8 mouse cellular contexts compared by ENCODE assay signal in genomic region chr7:101109856-101110350, GRCm38 (mm10). TPM values are rescaled to one million over a fixed set of nuclear protein-coding genes. Genes with fewer than 3 reads are reported as not detected.
DNase-seq lines count a peak whose midpoint lies in the region; ATAC-seq and TF ChIP-seq lines count a peak whose summit lies in the region.

No protein-coding gene starts in this region.

- no peaks in the 10 kb centered on the region for H3K9me3 ChIP-seq in heart, embryonic 12.5 days (replicated peaks)
- no peaks in the 10 kb centered on the region for H3K9me3 ChIP-seq in G1E (replicated peaks)
- no peaks in the 10 kb centered on the region for H3K9me3 ChIP-seq in limb, embryonic 12.5 days
- no peaks in the 10 kb centered on the region for H3K9me3 ChIP-seq in neural tube, embryonic 11.5 days (ENCODE audit: control insufficient read depth, low read length)

- no peak for TF ChIP-seq CTCF in G1E (IDR thresholded peaks at IDR 0.05; ENCODE audit: low read depth, low read length)
- TF ChIP-seq CTCF in embryonic fibroblast, embryonic 13.5 days (IDR thresholded peaks at IDR 0.05; ENCODE audit: borderline replicate concordance, insufficient read depth, low read length), result no peak

- WGBS in heart, embryonic 12.5 days, result 12% methylated on average over 8 of the region's 8 CpGs
- WGBS in limb, embryonic 12.5 days, result 12% methylated on average over 8 of the region's 8 CpGs
- WGBS in neural tube, embryonic 11.5 days, result 12% methylated on average over 8 of the region's 8 CpGs

- H3K9ac ChIP-seq in heart, embryonic 12.5 days, result peak overlapping the region; percentile 89
- H3K9ac ChIP-seq in limb, embryonic 12.5 days (replicated peaks), result peak overlapping the region; percentile 80
- peak overlapping the region; percentile 92 for H3K9ac ChIP-seq in neural tube, embryonic 11.5 days (ENCODE audit: low read length)

- H3K4me3 ChIP-seq in heart, embryonic 12.5 days, result peak overlapping the region; percentile 95
- peak overlapping the region; percentile 87 for H3K4me3 ChIP-seq in G1E (ENCODE audit: low read depth, low read length)
- H3K4me3 ChIP-seq in embryonic fibroblast, embryonic 13.5 days (ENCODE audit: insufficient read depth, low read length), result peak overlapping the region; percentile 93
- peak overlapping the region; percentile 81 for H3K4me3 ChIP-seq in limb, embryonic 12.5 days (replicated peaks)
- H3K4me3 ChIP-seq in neural tube, embryonic 11.5 days (ENCODE audit: low read depth, low read length), result peak overlapping the region; percentile 78

- no peak for ATAC-seq in heart, embryonic 12.5 days (ENCODE audit: insufficient number of reproducible peaks, low FRiP score)
- ATAC-seq in G1E (ENCODE audit: extremely low read depth, insufficient number of reproducible peaks, low FRiP score, poor library complexity, severe bottlenecking), result no peak
- ATAC-seq in limb, embryonic 12.5 days (ENCODE audit: insufficient number of reproducible peaks, insufficient read depth, low FRiP score, low TSS enrichment, low read depth), result no peak
- ATAC-seq in neural tube, embryonic 11.5 days (ENCODE audit: insufficient read depth, low FRiP score, low TSS enrichment), result no peak

- no peak for TF ChIP-seq POLR2A in embryonic fibroblast, embryonic 13.5 days (IDR thresholded peaks at IDR 0.05; ENCODE audit: low read depth, low read length)

- no peaks in the 10 kb centered on the region for H3K27me3 ChIP-seq in heart, embryonic 12.5 days (replicated peaks)
- 0 out of 2 replicates have a peak, but pooled peaks cover 2% of the 10 kb centered on the region for H3K27me3 ChIP-seq in G1E (ENCODE audit: insufficient read depth, low read length)
- H3K27me3 ChIP-seq in limb, embryonic 12.5 days, result no peaks in the 10 kb centered on the region
- no peaks in the 10 kb centered on the region for H3K27me3 ChIP-seq in neural tube, embryonic 11.5 days (ENCODE audit: control insufficient read depth, insufficient read depth, low read length)

- H3K4me1 ChIP-seq in heart, embryonic 12.5 days (replicated peaks), result peaks cover 15% of the 10 kb centered on the region
- H3K4me1 ChIP-seq in G1E (ENCODE audit: insufficient read depth, low read depth, low read length), result peaks cover 39% of the 10 kb centered on the region
- H3K4me1 ChIP-seq in embryonic fibroblast, embryonic 13.5 days (ENCODE audit: control insufficient read depth, insufficient read depth, low read length), result peaks cover 3% of the 10 kb centered on the region; the same call in 1 of the 2 replicates
- peaks cover 15% of the 10 kb centered on the region for H3K4me1 ChIP-seq in limb, embryonic 12.5 days (replicated peaks)
- H3K4me1 ChIP-seq in neural tube, embryonic 11.5 days (ENCODE audit: control insufficient read depth, insufficient read depth, low read length), result peaks cover 6% of the 10 kb centered on the region; the same call in 1 of the 2 replicates

- H3K27ac ChIP-seq in heart, embryonic 12.5 days (ENCODE audit: poor library complexity, severe bottlenecking), result peak overlapping the region; percentile 99
- H3K27ac ChIP-seq in embryonic fibroblast, embryonic 13.5 days (ENCODE audit: insufficient read depth, low read length), result no peak overlapping the region
- peak overlapping the region; percentile 99 for H3K27ac ChIP-seq in limb, embryonic 12.5 days
- peak overlapping the region; percentile 98 for H3K27ac ChIP-seq in neural tube, embryonic 11.5 days (ENCODE audit: low read depth, low read length)

- peak overlapping the region; percentile 87 for H3K4me2 ChIP-seq in heart, embryonic 12.5 days
- H3K4me2 ChIP-seq in limb, embryonic 12.5 days, result peak overlapping the region; percentile 92
- peak overlapping the region; percentile 89 for H3K4me2 ChIP-seq in neural tube, embryonic 11.5 days (ENCODE audit: low read depth)

- no peak for DNase-seq in heart, adult 9 months (ENCODE audit: low spot score in 2 of 2)
- no peak for DNase-seq in G1E (ENCODE audit: low spot score)
- peak; percentile 17 for DNase-seq in neural tube, embryonic 11.5 days (ENCODE audit: low spot score)
- DNase-seq in ovary, postnatal 10 days (ENCODE audit: low spot score), result no peak
- DNase-seq in urinary bladder, postnatal 10 days (ENCODE audit: low spot score), result no peak

- peaks cover 20% of the 10 kb centered on the region for H3K36me3 ChIP-seq in heart, embryonic 12.5 days
- peaks cover 7% of the 10 kb centered on the region for H3K36me3 ChIP-seq in G1E (replicated peaks)
- peaks cover 28% of the 10 kb centered on the region for H3K36me3 ChIP-seq in limb, embryonic 12.5 days
- H3K36me3 ChIP-seq in neural tube, embryonic 11.5 days (ENCODE audit: control insufficient read depth, insufficient read depth, low read length), result no peaks in the 10 kb centered on the region

RNA-seq across cellular contexts. Expression of gene Fchsd2, which starts 17.2 kb away (rescaled TPM):
- 18.4 and 18.7 TPM in 2 replicates for polyA plus RNA-seq in heart, embryonic 12.5 days (2016; fragmentation: Nextera tagmentation; extraction: Ambion mirVana)
- total RNA-seq in G1E (2014; fragmentation: Nextera tagmentation), result 31.3 and 34.6 TPM in 2 replicates
- 14.7 and 14.9 TPM in 2 replicates for total RNA-seq in G1E (2017)
- polyA plus RNA-seq in G1E (2012), result 5.8 and 9.7 TPM in 2 replicates
- 29.0 and 30.3 TPM in 2 replicates for polyA plus RNA-seq in embryonic fibroblast, embryonic 13.5 days (2011; ENCODE audit: insufficient read length, low read depth, missing spikeins)
- 25.1 and 27.9 TPM in 2 replicates for polyA plus RNA-seq in limb, embryonic 12.5 days (2016; fragmentation: Nextera tagmentation; extraction: Ambion mirVana)
- 22.5 and 28.5 TPM in 2 replicates for polyA plus RNA-seq in neural tube, embryonic 11.5 days (2014; fragmentation: Nextera tagmentation; extraction: Ambion mirVana)
